9 mouse cellular contexts compared by ENCODE assay signal in genomic region chr2:84733579-84734300, GRCm38 (mm10). TPM values are rescaled to one million over a fixed set of nuclear protein-coding genes. Genes with fewer than 3 reads are reported as not detected.
A peak's percentile ranks its signal among the peaks of the same experiment; 100 is the strongest.
DNase-seq lines count a peak whose midpoint lies in the region; ATAC-seq and TF ChIP-seq lines count a peak whose summit lies in the region.
"Had no signal": no experiment of that assay in that cellular context is flagged by ENCODE, and none has a peak within 500 bp of the region (broad histone marks: within the 10 kb centered on the region; RNA-seq: fewer than 3 reads in every experiment).

Ypel4 (plus strand) TSS chr2:84734058.

- H3K9ac ChIP-seq in kidney, embryonic 15.5 days = peak within 1 kb of the TSS; percentile 50
- H3K9ac ChIP-seq in hindbrain, embryonic 11.5 days (ENCODE audit: low read depth, low read length) = peak within 1 kb of the TSS; percentile 86
- H3K9ac ChIP-seq in midbrain, embryonic 14.5 days (replicated peaks; ENCODE audit: low read length) = peak within 1 kb of the TSS; percentile 88
- H3K9ac ChIP-seq in stomach, embryonic 14.5 days (replicated peaks; ENCODE audit: low read depth, low read length) = peak within 1 kb of the TSS; percentile 38; the same call in 1 of the 2 replicates

- H3K4me1 ChIP-seq in kidney, embryonic 15.5 days = peaks cover 57% of the 10 kb centered on the region
- H3K4me1 ChIP-seq in kidney, adult 2 months (ENCODE audit: control insufficient read depth, insufficient read depth, low read length) = no peaks in the 10 kb centered on the region
- H3K4me1 ChIP-seq in forebrain, embryonic 10.5 days = peaks cover 58% of the 10 kb centered on the region
- H3K4me1 ChIP-seq in hindbrain, embryonic 11.5 days (replicated peaks; ENCODE audit: control insufficient read depth, insufficient read depth, low read length) = peaks cover 21% of the 10 kb centered on the region
- peaks cover 56% of the 10 kb centered on the region for H3K4me1 ChIP-seq in limb, embryonic 10.5 days
- peaks cover 40% of the 10 kb centered on the region for H3K4me1 ChIP-seq in midbrain, embryonic 14.5 days (ENCODE audit: control insufficient read depth, insufficient read depth, low read length)
- H3K4me1 ChIP-seq in stomach, embryonic 14.5 days (ENCODE audit: control insufficient read depth, insufficient read depth, low read length) = peaks cover 32% of the 10 kb centered on the region

- no peaks in the 10 kb centered on the region for H3K27me3 ChIP-seq in kidney, embryonic 15.5 days
- H3K27me3 ChIP-seq in kidney, adult 2 months (replicated peaks; ENCODE audit: control insufficient read depth, insufficient read depth, low read length) = no peaks in the 10 kb centered on the region
- no peaks in the 10 kb centered on the region for H3K27me3 ChIP-seq in forebrain, embryonic 10.5 days (ENCODE audit: poor library complexity, severe bottlenecking)
- H3K27me3 ChIP-seq in hindbrain, embryonic 11.5 days (ENCODE audit: control insufficient read depth, insufficient read depth, low read length) = no peaks in the 10 kb centered on the region
- no peaks in the 10 kb centered on the region for H3K27me3 ChIP-seq in limb, embryonic 10.5 days (ENCODE audit: low read depth, poor library complexity, severe bottlenecking)
- H3K27me3 ChIP-seq in midbrain, embryonic 14.5 days (ENCODE audit: control insufficient read depth, insufficient read depth, low read length) = no peaks in the 10 kb centered on the region
- no peaks in the 10 kb centered on the region for H3K27me3 ChIP-seq in stomach, embryonic 14.5 days (ENCODE audit: control insufficient read depth, insufficient read depth, low read length)

- H3K4me2 ChIP-seq in kidney, embryonic 15.5 days = peak within 1 kb of the TSS; percentile 72
- H3K4me2 ChIP-seq in hindbrain, embryonic 11.5 days (replicated peaks; ENCODE audit: low read depth, low read length) = peak within 1 kb of the TSS; percentile 72
- H3K4me2 ChIP-seq in midbrain, embryonic 14.5 days (ENCODE audit: low read length) = peak within 1 kb of the TSS; percentile 58
- peak within 1 kb of the TSS; percentile 66 for H3K4me2 ChIP-seq in stomach, embryonic 14.5 days (replicated peaks; ENCODE audit: low read depth, low read length)

- TF ChIP-seq CTCF in kidney, adult 2 months (conservative IDR thresholded peaks at IDR 0.05; ENCODE audit: insufficient read depth, insufficient read length, low read depth, low read length) = no peak

- no peak for TF ChIP-seq POLR2A in kidney, adult 2 months (IDR thresholded peaks at IDR 0.05; ENCODE audit: low read depth, low read length)

- peak; percentile 33 for ATAC-seq in kidney, embryonic 15.5 days (replicated peaks; ENCODE audit: low FRiP score)
- peak; percentile 63 for ATAC-seq in hindbrain, embryonic 11.5 days (ENCODE audit: low FRiP score)
- peak; percentile 76 for ATAC-seq in midbrain, embryonic 14.5 days (ENCODE audit: low FRiP score, low TSS enrichment)
- ATAC-seq in stomach, embryonic 14.5 days (ENCODE audit: insufficient number of reproducible peaks, insufficient read depth, low FRiP score, low read depth) = peak; percentile 30; the same call in 1 of the 2 replicates

- peak within 1 kb of the TSS; percentile 47 for H3K4me3 ChIP-seq in kidney, embryonic 15.5 days (replicated peaks)
- H3K4me3 ChIP-seq in kidney, adult 2 months (ENCODE audit: insufficient read depth, low read depth, low read length) = no peak within 1 kb of the TSS
- H3K4me3 ChIP-seq in forebrain, embryonic 10.5 days = peak within 1 kb of the TSS; percentile 69
- H3K4me3 ChIP-seq in hindbrain, embryonic 11.5 days (ENCODE audit: low read depth, low read length) = peak within 1 kb of the TSS; percentile 50
- H3K4me3 ChIP-seq in limb, embryonic 10.5 days = peak within 1 kb of the TSS; percentile 56
- peak within 1 kb of the TSS; percentile 71 for H3K4me3 ChIP-seq in midbrain, embryonic 14.5 days (replicated peaks; ENCODE audit: low read depth, low read length)
- peak within 1 kb of the TSS; percentile 39 for H3K4me3 ChIP-seq in stomach, embryonic 14.5 days (ENCODE audit: low read depth, low read length)

- H3K27ac ChIP-seq in kidney, embryonic 15.5 days = peak within 1 kb of the TSS; percentile 25; the same call in 1 of the 2 replicates
- H3K27ac ChIP-seq in kidney, adult 2 months (ENCODE audit: insufficient read depth, low read depth, low read length) = no peak within 1 kb of the TSS
- H3K27ac ChIP-seq in forebrain, embryonic 10.5 days = peak within 1 kb of the TSS; percentile 99
- H3K27ac ChIP-seq in hindbrain, embryonic 11.5 days (ENCODE audit: low read depth, low read length) = peak within 1 kb of the TSS; percentile 74
- H3K27ac ChIP-seq in limb, embryonic 10.5 days = peak within 1 kb of the TSS; percentile 83
- H3K27ac ChIP-seq in midbrain, embryonic 14.5 days (replicated peaks; ENCODE audit: low read depth, low read length) = peak within 1 kb of the TSS; percentile 89
- H3K27ac ChIP-seq in stomach, embryonic 14.5 days (ENCODE audit: low read length) = peak within 1 kb of the TSS; percentile 52

- WGBS in kidney, embryonic 15.5 days = 1% methylated on average over 8 of the region's 8 CpGs
- WGBS in kidney, adult 2 months = 5% methylated on average over 8 of the region's 8 CpGs
- WGBS in forebrain, embryonic 10.5 days = 4% methylated on average over 8 of the region's 8 CpGs
- 5% methylated on average over 8 of the region's 8 CpGs for WGBS in hindbrain, embryonic 11.5 days
- WGBS in limb, embryonic 10.5 days = 2% methylated on average over 8 of the region's 8 CpGs
- under 1% methylated on average over 8 of the region's 8 CpGs for WGBS in midbrain, embryonic 14.5 days
- 4% methylated on average over 8 of the region's 8 CpGs for whole genome bisulfite sequencing in stomach, embryonic 14.5 days

- H3K36me3 ChIP-seq in kidney, embryonic 15.5 days = no peaks in the 10 kb centered on the region
- H3K36me3 ChIP-seq in kidney, adult 2 months (ENCODE audit: control insufficient read depth, insufficient read depth, low read length) = no peaks in the 10 kb centered on the region
- no peaks in the 10 kb centered on the region for H3K36me3 ChIP-seq in forebrain, embryonic 10.5 days (replicated peaks)
- H3K36me3 ChIP-seq in hindbrain, embryonic 11.5 days (ENCODE audit: control insufficient read depth, insufficient read depth, low read length) = no peaks in the 10 kb centered on the region
- H3K36me3 ChIP-seq in limb, embryonic 10.5 days = no peaks in the 10 kb centered on the region
- no peaks in the 10 kb centered on the region for H3K36me3 ChIP-seq in midbrain, embryonic 14.5 days (ENCODE audit: control insufficient read depth, insufficient read depth, low read length)
- no peaks in the 10 kb centered on the region for H3K36me3 ChIP-seq in stomach, embryonic 14.5 days (ENCODE audit: control insufficient read depth, insufficient read depth, low read length)
- H3K36me3 ChIP-seq: G1E had no signal

- no peak for DNase-seq in kidney, adult 2 months
- peak; percentile 60 for DNase-seq in c-Kit-negative CD71-positive TER-119-positive erythroid progenitor cells, embryonic 14.5 days (ENCODE audit: low read depth, low spot score)
- DNase-seq in forebrain, embryonic 10.5 days (ENCODE audit: extremely low spot score, low spot score) = peak; percentile 64
- peak; percentile 69 for DNase-seq in hindbrain, embryonic 11.5 days (ENCODE audit: low spot score)
- peak; percentile 57 for DNase-seq in limb, embryonic 10.5 days (ENCODE audit: low spot score)
- peak; percentile 86 for DNase-seq in midbrain, embryonic 14.5 days

- no peaks in the 10 kb centered on the region for H3K9me3 ChIP-seq in kidney, embryonic 15.5 days (replicated peaks)
- no peaks in the 10 kb centered on the region for H3K9me3 ChIP-seq in forebrain, embryonic 10.5 days
- H3K9me3 ChIP-seq in hindbrain, embryonic 11.5 days (ENCODE audit: control insufficient read depth, low read length) = no peaks in the 10 kb centered on the region
- no peaks in the 10 kb centered on the region for H3K9me3 ChIP-seq in limb, embryonic 10.5 days (replicated peaks)
- H3K9me3 ChIP-seq in midbrain, embryonic 14.5 days (ENCODE audit: control insufficient read depth, low read length) = no peaks in the 10 kb centered on the region
- no peaks in the 10 kb centered on the region for H3K9me3 ChIP-seq in stomach, embryonic 14.5 days (ENCODE audit: control insufficient read depth, low read depth, low read length)
- H3K9me3 ChIP-seq: G1E had no signal

RNA-seq across cellular contexts. Expression of gene Ypel4, which starts in this region (rescaled TPM):
- polyA plus RNA-seq in kidney, embryonic 15.5 days (2015; fragmentation: Nextera tagmentation; extraction: Ambion mirVana) = 8.7 and 9.4 TPM in 2 replicates
- polyA plus RNA-seq in kidney, adult 2 months (2012; rRNA removed) = 0.46 and 0.48 TPM in 2 replicates
- polyA plus RNA-seq in forebrain, embryonic 10.5 days (2016; fragmentation: Nextera tagmentation; extraction: Ambion mirVana) = 6.4 and 8.2 TPM in 2 replicates
- polyA plus RNA-seq in hindbrain, embryonic 11.5 days (2014; fragmentation: Nextera tagmentation; extraction: Ambion mirVana) = 13.7 and 16.4 TPM in 2 replicates
- 5.7 and 9.6 TPM in 2 replicates for polyA plus RNA-seq in limb, embryonic 10.5 days (2016; fragmentation: Nextera tagmentation; extraction: Ambion mirVana)
- 23.5 and 24.7 TPM in 2 replicates for polyA plus RNA-seq in midbrain, embryonic 14.5 days (2014; fragmentation: Nextera tagmentation; extraction: Ambion mirVana)
- polyA plus RNA-seq in stomach, embryonic 14.5 days (2014; fragmentation: Nextera tagmentation; extraction: Ambion mirVana) = 9.3 and 10.7 TPM in 2 replicates

Comparison
In these comparisons a context has a peak if more than half of its experiments do, and no peak if none do; other contexts are left out.
1. H3K9ac ChIP-seq: peak in every context shown above with its lines; median percentile 88 in midbrain, embryonic 14.5 days; 86 in hindbrain, embryonic 11.5 days; 50 in kidney, embryonic 15.5 days; 38 in stomach, embryonic 14.5 days.